Mouse (Mus musculus): ENCODE measurements around the gene 4930438A08Rik.

DNA sequence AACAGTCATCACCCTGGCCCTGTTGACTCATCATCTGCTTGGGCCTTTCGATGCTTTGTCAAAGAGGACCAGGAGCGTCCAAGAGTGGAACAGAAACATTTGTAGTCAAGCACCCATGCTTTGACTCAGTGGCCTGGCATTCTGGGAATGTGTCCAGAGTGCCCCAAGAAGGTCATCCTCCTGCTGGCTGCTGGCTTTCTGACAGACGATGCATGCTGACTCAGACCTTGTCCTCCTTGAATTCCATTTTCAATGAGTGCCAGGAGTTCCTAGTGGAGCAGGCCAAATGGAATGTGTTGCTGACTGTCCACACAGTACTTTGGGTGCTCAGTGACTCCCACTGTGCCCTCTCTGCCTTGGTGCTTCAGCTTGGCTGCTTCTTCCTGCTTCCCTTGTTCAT, 60.1 kb downstream of the 4930438A08Rik start:
- TF ChIP-seq CTCF (IDR thresholded peaks at IDR 0.05; ENCODE audit: borderline replicate concordance, insufficient read depth, low read length) (no peak), POLR2A (IDR thresholded peaks at IDR 0.05; ENCODE audit: low read depth, low read length) (no peak)

Measured in embryonic fibroblast, embryonic 13.5 days (primary cell).